Mouse (Mus musculus): ENCODE results near the gene Serping1.
"Not testable (repeated sequence)": the region's sequence is repeated elsewhere in the genome, so short reads cannot be mapped to it uniquely, and the experiment has no call there.

DNA sequence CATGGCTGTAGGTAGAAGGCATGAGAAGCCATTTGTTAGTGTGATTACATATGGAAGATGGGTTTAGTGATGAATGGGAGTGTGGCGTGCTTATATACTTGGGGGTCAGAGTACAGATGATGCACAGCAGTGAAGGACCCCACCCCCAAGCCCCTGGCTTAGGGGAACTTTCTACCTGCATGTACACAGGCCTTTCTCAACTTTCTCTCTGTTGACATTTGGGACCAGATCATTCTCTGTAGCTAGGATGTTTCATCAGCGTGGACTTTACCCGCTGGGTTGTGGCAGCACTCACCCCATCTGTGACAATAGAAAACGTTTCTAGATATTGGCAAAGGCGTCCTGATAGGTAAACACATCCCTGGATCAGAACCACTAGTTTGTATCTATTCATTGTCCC lies 26.0 kb upstream of the Serping1 start:
- not testable (repeated sequence) for TF ChIP-seq CTCF, POLR2A (IDR thresholded peaks at IDR 0.05; ENCODE audit: extremely low read depth, insufficient read depth, low read length)

Measured in cortical plate, adult 2 months (tissue).